Mouse (Mus musculus) stomach, postnatal 0 days (tissue): ENCODE results near the gene Flad1.

Experiments used
- CTCF ChIP-seq: IDR thresholded peaks from 2 replicates; pipeline ENCODE4 v1.5.1; 2016; ENCODE audit warnings: antibody characterized with exemption, low read depth, mild to moderate bottlenecking, moderate library complexity
- EP300 ChIP-seq: optimal IDR thresholded peaks from 2 replicates; pipeline ENCODE3; 2016; ENCODE audit warnings: antibody characterized with exemption

DNA sequence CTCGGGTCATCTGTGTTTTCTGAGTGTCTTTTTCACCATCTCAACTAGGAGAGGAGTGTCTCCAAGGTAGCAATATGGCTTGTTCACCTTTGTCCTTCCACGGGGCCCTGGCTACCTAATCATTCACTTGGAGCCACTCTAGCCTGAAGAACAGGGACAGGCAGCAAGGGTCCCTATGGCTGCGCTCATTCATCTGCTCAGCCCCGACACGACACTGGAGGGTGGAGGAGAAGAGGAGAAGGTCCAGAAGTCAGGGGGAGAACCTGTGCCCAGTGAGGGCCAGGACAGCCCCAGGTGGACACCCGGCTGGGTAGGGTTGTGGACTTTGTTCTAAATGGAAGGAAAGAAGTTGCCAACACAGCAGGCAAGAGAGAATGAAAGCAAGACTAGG is 56.2 kb downstream of the Flad1 start:
- TF ChIP-seq CTCF (no peak), EP300 (no peak)
